Mouse (Mus musculus): ENCODE results near the gene Ppp1r13b. TPM values are rescaled to one million over a fixed set of nuclear protein-coding genes. Genes with fewer than 3 reads are reported as not detected.

The Ppp1r13b gene
- total RNA-seq, 2 experiments from 2014 or later, result 8.5 to 9.0 TPM

- intact Hi-C loops (cut with DNase I; ENCODE audit: low total_unique reads), result no loop called here
- DNase-seq, result no peak
Observed at GRCm38 (mm10) chr12:111891800-111892199, 16.1 kb downstream of the Ppp1r13b start.

- DNase-seq, result no peak
- intact Hi-C loops (cut with DNase I; ENCODE audit: low total_unique reads), result no loop called here
Observed at GRCm38 (mm10) chr12:111889251-111889650, 18.7 kb downstream of the Ppp1r13b start.

DNA sequence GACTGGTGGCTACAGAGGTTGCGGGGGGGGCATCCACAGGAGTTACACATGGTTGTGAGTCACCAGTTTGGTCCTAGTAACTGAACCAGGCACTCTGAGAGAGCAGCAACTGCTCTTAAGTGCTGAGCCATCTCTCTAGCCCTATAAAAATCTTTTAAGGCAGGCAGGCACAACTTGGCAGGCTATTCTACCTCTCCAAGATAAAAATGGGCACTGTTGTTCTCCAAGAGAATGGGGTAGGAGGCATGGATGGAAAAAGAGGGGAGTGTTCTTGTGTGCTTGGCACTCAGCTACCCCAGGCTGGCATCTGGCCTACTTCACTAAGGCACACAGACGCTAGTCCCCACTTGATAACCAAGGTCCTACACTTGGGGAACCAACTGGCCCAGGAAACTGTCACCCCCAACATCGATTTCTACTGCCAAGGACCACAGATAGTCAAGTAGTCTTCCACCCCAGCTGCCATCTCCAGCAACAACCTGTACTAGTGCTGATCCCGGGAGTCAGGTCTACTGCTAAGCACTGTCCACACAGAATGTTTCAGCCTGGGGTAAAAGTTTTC is 19.5 kb downstream of the Ppp1r13b start:
- intact Hi-C loops (cut with DNase I; ENCODE audit: low total_unique reads), result no loop called here
- no peak for DNase-seq

DNA sequence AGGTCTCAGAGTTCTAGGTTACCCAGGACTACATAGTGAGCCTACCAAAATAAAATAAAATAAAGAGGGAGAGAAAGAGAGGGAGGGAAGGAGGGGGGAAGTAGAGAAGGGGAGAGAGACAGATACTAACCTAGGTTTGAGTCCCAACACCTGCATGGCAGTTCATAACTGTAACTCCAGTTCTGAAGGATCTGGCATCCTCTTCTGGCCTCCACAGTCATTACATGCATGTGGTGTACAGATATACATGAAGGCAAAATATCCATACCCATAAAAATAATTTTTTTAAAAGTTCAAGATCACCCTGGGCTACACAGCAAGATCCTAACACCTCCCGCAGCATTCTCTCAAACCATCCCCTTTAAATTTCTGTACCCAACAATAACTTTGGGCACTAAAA is 20.9 kb downstream of the Ppp1r13b start:
- no peak for DNase-seq
- intact Hi-C loops (cut with DNase I; ENCODE audit: low total_unique reads), result no loop called here

- intact Hi-C loops (cut with DNase I; ENCODE audit: low total_unique reads), result no loop called here
- no peak for DNase-seq
Observed at GRCm38 (mm10) chr12:111882852-111883251, 25.1 kb downstream of the Ppp1r13b start.

DNA sequence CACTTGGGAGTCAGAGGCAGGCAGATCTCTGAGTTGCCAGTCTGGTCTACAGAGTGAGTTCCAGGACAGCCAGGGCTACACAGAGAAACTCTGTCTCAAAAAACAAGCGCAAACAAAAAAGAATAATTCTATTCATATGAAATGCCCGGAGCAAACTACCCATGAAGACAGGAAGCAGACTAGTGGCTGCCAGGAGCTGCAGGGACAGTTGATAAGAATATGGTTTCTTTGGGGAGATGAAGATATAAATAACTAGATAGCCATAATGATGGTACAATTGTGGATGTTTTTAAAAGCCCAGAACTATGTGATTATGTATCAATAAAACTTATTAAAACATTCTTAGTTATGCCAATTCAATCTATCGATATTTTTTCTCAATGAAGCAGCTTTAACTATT is 25.9 kb downstream of the Ppp1r13b start:
- intact Hi-C loops (cut with DNase I; ENCODE audit: low total_unique reads), result no loop called here
- no peak for DNase-seq

DNA sequence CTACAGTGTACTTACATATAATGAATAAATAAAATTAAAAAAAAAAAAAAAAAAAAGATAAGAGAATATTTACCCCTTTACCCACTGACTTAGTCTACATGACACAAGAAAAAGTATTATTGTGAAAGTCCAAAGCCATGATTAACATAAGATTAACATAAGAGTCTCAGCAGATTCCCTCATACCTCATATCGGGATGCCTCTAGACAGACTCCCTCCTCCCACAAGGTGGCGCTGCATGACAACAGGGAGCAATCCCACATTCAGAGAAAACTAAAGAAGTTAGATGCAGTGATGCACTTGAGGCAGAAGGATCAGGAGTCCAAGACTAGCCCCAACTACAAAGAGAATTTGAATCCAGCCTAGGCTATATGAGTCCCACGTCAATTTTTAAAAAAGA is 29.7 kb downstream of the Ppp1r13b start:
- intact Hi-C loops (cut with DNase I; ENCODE audit: low total_unique reads), result loop anchor here (5.0 kb wide), 1 partner anchor 69 kb away; no protein-coding TSS in a partner anchor
- DNase-seq, result peak; percentile 82

GRCm38 (mm10) chr12:111875499-111875898 is 32.4 kb downstream of the Ppp1r13b start:
- intact Hi-C loops (cut with DNase I; ENCODE audit: low total_unique reads), result loop anchor here (5.0 kb wide), 1 partner anchor 72 kb away; no protein-coding TSS in a partner anchor

GRCm38 (mm10) chr12:111874601-111875140 is 33.2 kb downstream of the Ppp1r13b start:
- intact Hi-C loops (cut with DNase I; ENCODE audit: low total_unique reads), result loop anchor here (5.0 kb wide), 1 partner anchor 73 kb away; no protein-coding TSS in a partner anchor
- no peak for DNase-seq

More at GRCm38 (mm10) chr12:111875499-111875898, 32.4 kb downstream of the Ppp1r13b start:
- no peak for DNase-seq

DNA sequence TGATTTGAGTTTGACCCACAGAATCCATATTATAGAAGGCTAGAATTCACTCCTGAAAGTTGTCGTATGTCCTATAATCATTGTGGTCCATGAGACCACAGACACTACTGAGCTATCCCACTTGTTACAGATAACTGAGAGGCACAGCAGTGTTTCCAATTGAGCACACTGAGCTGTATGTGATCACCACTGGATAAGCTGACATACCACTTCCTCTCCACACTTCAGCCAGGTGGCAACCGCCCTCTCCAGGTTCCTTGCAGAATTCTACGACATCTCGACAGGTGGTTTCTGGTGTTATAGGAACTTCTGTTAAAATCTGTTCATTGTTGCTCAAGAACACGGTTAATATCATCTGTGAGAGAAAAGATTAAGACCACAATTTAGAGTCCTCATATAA is 35.8 kb downstream of the Ppp1r13b start:
- no peak for DNase-seq
- intact Hi-C loops (cut with DNase I; ENCODE audit: low total_unique reads), result no loop called here

DNA sequence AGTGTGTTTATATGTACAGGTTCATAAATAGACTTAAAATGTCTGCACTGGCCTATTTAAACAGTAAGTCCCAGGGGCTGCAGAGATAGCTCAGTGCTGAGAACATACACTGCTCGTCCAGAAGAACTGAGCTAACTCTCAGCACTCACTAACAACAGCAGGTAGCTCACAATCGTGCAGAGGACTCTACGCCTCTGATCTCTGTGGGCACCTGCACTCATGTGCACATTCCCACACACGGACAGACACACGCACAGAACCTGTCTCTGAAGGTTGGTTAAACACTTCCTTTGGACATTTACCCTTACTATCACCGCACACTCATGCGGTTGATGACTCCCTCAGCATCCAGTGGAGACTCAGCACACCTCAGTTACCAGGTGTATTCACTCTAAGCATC is 37.1 kb downstream of the Ppp1r13b start:
- intact Hi-C loops (cut with DNase I; ENCODE audit: low total_unique reads), result no loop called here
- no peak for DNase-seq

DNA sequence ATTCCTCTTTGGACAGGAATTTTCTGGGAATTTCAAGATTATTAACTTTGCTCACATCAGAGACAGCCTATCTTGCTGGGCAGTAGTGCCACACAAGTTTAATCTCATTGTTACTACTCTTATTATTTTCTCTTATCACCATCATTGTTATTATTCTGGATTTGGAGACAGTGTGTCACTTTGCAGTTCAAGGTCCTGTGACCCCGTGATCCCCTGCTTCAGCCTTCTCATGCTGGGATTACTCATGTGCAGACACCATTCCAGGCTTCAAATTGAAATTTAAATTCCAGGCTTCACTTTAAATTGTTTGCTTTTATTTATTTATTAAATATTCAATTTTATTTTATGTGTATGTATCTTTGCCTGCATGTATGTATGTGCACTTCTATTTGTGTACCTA is 38.1 kb downstream of the Ppp1r13b start:
- no peak for DNase-seq
- intact Hi-C loops (cut with DNase I; ENCODE audit: low total_unique reads), result no loop called here

- DNase-seq, result no peak
- intact Hi-C loops (cut with DNase I; ENCODE audit: low total_unique reads), result no loop called here
Observed at GRCm38 (mm10) chr12:111864206-111864824, 43.6 kb downstream of the Ppp1r13b start.

DNA sequence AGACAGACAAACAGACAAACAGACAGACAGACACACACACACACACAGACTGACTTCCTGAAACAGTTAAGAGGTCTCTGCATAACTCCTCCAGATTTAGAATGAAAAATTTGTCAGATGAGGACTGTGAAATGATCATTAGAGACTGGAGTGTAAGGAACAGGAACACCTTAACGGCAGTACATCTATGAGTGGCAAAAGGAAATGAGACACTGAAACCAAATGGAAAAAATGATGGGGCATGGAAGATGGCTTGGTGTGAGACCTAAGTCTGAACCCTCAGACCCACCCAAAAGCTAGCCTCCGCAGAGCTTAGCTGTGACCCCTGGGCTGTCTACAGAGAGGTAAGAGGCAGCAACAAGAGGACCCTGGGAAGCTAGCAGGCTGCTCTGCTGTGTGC is 52.5 kb downstream of the Ppp1r13b start:
- intact Hi-C loops (cut with DNase I; ENCODE audit: low total_unique reads), result no loop called here
- DNase-seq, result no peak

GRCm38 (mm10) chr12:111853546-111853945 is 54.4 kb downstream of the Ppp1r13b start:
- intact Hi-C loops (cut with DNase I; ENCODE audit: low total_unique reads), result no loop called here
- no peak for DNase-seq

DNA sequence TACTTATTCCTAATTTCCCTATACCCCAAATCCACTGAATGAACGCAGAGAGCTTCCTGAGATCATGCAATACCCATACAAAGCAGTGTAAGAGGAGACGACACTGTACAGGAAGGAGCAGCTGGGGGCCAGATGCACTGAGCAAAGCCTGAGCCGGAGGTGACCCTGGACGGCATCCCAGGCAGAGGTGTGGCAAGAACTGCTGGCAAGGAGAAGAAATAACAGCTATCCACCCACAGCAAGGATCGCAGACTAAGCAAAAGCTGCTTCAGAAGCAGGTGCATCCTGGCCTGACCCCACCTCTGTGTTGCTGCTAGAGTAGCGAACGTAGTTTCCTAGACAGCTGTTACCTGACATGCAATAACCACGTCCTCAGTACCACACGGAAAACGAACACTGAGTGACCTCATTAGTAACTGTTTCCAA is 54.9 kb downstream of the Ppp1r13b start:
- peak; percentile 74 for DNase-seq

GRCm38 (mm10) chr12:111851745-111852144 is 56.2 kb downstream of the Ppp1r13b start:
- intact Hi-C loops (cut with DNase I; ENCODE audit: low total_unique reads), result no loop called here
- DNase-seq, result peak; percentile 33

More for the DNA sequence above, 54.9 kb downstream of the Ppp1r13b start:
- intact Hi-C loops (cut with DNase I; ENCODE audit: low total_unique reads), result no loop called here

GRCm38 (mm10) chr12:111851235-111851634 is 56.7 kb downstream of the Ppp1r13b start:
- no peak for DNase-seq
- intact Hi-C loops (cut with DNase I; ENCODE audit: low total_unique reads), result no loop called here

- intact Hi-C loops (cut with DNase I; ENCODE audit: low total_unique reads), result no loop called here
Observed at GRCm38 (mm10) chr12:111848300-111848798, 59.6 kb downstream of the Ppp1r13b start.

DNA sequence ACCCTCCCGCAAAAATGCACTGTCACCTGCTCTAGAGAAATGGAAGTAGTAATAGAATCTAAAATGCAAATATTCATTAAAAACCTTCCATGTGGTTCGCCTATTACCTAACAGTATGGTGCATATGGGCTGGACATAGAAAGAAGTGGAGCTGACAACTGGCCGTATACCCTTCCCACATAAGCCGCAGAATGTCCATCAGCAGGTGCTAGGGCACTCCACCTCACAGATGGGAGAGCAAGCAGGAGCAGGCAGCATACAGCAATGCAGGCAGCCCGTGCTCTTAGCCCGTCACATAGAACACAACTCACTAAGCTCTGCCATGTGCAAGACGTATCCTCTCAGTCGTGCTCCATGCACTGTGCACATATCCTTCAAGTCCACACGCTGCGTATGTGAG is 61.1 kb downstream of the Ppp1r13b start:
- DNase-seq, result no peak
- intact Hi-C loops (cut with DNase I; ENCODE audit: low total_unique reads), result no loop called here

More at GRCm38 (mm10) chr12:111848300-111848798, 59.6 kb downstream of the Ppp1r13b start:
- no peak for DNase-seq

GRCm38 (mm10) chr12:111845953-111846352 is 62.0 kb downstream of the Ppp1r13b start:
- intact Hi-C loops (cut with DNase I; ENCODE audit: low total_unique reads), result no loop called here
- no peak for DNase-seq

All from gastrocnemius, postnatal 14 days (tissue).